Mouse (Mus musculus) frontal cortex, postnatal 25 days (tissue): Measurements from ENCODE around the gene Tdrd9.

Experiments used
- DNase-seq, 2 experiments: peaks; one replicate each; pipeline ENCODE4 v3.0.0; 2022; ENCODE audit warnings: low spot score in 2 of 2

The Tdrd9 gene

GRCm38 (mm10) chr12:112107685-112108084 is 136.3 kb downstream of the Tdrd9 start:
- DNase-seq = no peak

GRCm38 (mm10) chr12:112108696-112109445 is 137.5 kb downstream of the Tdrd9 start:
- DNase-seq = no peak

DNA sequence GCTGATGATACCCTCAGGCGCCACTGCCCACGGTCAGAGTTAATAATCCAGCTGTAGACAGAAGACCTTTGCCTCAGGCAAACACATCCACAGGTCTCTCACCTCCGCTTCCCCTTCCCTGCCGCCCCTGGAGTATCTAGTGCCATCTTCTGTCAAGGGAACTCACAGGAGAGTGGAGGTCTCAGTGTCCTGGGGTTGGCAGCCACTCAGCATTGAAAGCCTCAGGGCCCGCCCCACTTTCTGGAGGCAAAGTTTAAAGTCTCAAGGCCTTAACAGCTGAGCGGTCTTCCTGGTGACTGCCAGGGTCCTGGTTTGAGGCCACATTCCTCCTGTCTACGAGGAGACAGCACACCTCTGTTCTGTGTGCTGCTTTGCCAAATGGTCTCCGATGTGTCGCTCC is 138.3 kb downstream of the Tdrd9 start:
- no peak for DNase-seq

DNA sequence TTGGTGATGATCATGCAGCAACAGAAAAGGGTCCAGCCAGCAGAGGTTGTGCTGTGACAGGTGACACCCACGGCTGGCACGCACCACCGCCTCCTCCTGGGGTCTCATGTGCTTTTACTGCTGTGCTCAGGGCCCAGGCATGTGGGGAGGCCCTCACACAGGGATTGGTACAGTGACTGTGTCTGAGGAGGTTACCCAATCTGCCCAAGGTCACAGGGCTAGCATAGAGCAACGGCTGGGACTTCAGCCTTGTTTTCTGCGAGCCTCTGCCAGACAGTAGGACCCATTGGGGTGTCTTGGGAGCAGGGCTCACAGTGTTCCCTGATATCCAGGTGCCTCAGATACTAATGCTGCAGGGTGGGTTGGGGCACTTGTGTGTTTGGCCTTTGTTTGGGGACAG is 140.0 kb downstream of the Tdrd9 start:
- DNase-seq = no peak

DNA sequence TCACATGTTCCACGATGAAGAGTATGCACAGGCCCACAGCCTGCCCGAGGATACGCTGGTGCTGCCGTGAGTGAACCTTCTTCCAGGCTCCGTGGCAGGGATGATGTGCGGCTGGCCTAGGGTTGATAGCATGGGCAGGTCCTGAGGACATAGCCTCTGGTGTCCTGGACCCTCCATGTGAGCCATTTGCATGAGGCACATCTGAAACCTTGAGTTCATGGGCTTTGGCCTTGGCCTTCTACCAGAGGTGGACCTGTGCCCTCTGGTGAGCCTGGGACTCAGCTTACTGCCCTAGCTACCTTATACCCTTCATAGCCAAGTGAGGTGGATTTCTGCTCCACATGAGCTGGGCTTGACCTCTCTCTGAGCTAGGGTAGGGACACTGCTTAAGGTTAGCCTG is 140.9 kb downstream of the Tdrd9 start:
- no peak for DNase-seq

GRCm38 (mm10) chr12:112112686-112113396 is 141.5 kb downstream of the Tdrd9 start:
- DNase-seq = no peak

DNA sequence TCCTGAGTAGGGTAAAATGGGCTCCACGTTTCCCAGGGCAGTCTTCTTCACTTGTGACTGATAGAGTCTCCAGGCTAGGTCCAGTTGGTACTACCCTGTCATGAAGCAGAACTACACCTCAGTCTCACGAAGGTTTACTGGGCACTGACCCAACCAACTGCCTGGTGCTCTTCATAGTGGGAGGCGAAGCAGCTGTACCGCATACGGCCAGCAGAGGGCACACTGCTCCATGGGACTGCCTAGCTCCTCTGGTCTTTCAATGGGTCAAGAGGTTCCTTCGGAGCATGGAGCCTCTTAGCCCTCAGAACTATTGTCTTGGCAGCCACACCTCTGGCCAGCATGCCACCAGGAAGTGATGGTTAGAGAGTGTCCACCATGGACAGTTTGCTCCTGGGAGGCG is 142.4 kb downstream of the Tdrd9 start:
- peak; percentile 82 to 88 for DNase-seq

GRCm38 (mm10) chr12:112117006-112117405 is 145.6 kb downstream of the Tdrd9 start:
- DNase-seq = no peak

DNA sequence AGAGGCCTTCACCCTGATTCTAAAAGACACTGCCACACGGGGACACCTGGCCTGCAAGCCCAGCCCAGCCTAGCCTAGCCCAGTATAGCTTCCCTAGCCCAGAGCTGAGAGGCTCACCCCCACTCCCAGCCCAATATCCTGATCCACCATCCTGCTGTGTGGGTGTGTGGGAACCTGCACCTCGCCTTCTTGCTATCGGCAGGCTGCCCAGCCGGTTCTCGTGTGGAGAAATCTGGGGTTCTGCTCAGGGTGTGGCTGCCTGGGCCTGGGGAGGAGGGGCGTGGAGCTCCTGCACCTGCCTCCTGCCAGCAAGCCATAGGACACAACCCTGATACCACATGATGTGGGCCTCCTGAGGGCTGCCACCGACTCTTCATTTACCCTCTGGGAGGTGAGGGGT is 146.3 kb downstream of the Tdrd9 start:
- DNase-seq = peak in 1 of 2 experiments; percentile 38
